In the genomic region with DNA sequence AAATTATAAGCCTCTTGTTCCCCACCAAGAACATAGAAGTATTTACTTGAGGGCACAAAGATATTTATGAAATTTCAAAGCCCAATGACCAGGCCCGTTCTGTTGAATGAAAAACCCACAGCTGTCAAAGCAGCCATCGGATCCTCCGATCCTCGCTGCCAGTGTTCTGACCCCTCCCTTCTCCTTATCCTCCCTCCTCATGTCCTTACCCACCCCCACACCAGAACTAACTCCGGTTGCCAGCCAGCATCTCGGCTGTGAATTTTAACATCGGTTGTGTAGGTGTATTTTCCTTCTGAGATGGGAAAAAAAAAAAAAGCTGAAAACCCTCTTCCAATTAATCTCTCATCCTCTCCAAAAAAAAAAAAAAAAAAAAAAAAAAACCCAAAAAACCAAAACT, we compare ENCODE assay signal across 29 mouse cellular contexts. TPM values are rescaled to one million over a fixed set of nuclear protein-coding genes. Genes with fewer than 3 reads are reported as not detected.
DNase-seq lines count a peak whose midpoint lies in the region; ATAC-seq and TF ChIP-seq lines count a peak whose summit lies in the region.
"Had no signal": no experiment of that assay in that cellular context is flagged by ENCODE, and none has a peak within 500 bp of the region (broad histone marks: within the 10 kb centered on the region; RNA-seq: fewer than 3 reads in every experiment).

No protein-coding gene starts in this region.

- H3K4me3 ChIP-seq in gastrocnemius, adult 2 months = no peak overlapping the region
- H3K4me3 ChIP-seq: embryonic facial prominence, embryonic 10.5 days; erythroblast, embryonic 14.5 days; forebrain, embryonic 15.5 days; heart, embryonic 13.5 days; midbrain, embryonic 10.5 days; neural tube, embryonic 12.5 days; stomach, embryonic 15.5 days had no signal

- intact Hi-C loops in gastrocnemius, adult 2 months (cut with DNase I) = no loop called here

- DNase-seq in gastrocnemius, adult 2 months = no peak
- no peak for DNase-seq in gastrocnemius, adult 8-10 months (ENCODE audit: low spot score in 2 of 2)
- peak; percentile 33 to 73 for DNase-seq in frontal cortex, adult 2 months (ENCODE audit: extremely low spot score in 1 of 2, low spot score in 1 of 2)
- peak; percentile 47 to 60 for DNase-seq in left cerebral cortex, adult 18-20 months (ENCODE audit: low spot score in 2 of 2)
- peak; percentile 36 for DNase-seq in right cerebral cortex, postnatal 14 days
- no peak for DNase-seq in ovary, postnatal 10 days (ENCODE audit: low spot score)
- DNase-seq in urinary bladder, postnatal 25 days (ENCODE audit: low spot score) = no peak
- DNase-seq: adrenal gland, adult 8-10 months; cerebellum, adult 18-20 months; kidney, adult 11 months; kidney, postnatal 10 days; liver; liver, postnatal 0 days; lung, postnatal 36 days; spleen, adult 18-20 months; thymus, postnatal 36 days had no signal

- no peak for ATAC-seq in megakaryocyte-erythroid progenitor cell, adult 5-6 weeks (replicated peaks; ENCODE audit: low FRiP score, low TSS enrichment, poor library complexity, severe bottlenecking)
- ATAC-seq: forebrain, embryonic 15.5 days; hindbrain, postnatal 0 days; liver, postnatal 0 days had no signal

- peak overlapping the region; percentile 32; the same call in 1 of the 2 replicates for H3K27ac ChIP-seq in gastrocnemius, adult 2 months
- H3K27ac ChIP-seq: embryonic facial prominence, embryonic 10.5 days; forebrain, embryonic 15.5 days; heart, embryonic 13.5 days; hindbrain, postnatal 0 days; midbrain, embryonic 10.5 days; neural tube, embryonic 12.5 days; stomach, embryonic 15.5 days had no signal

- no peak for TF ChIP-seq CTCF in gastrocnemius, adult 2 months (IDR thresholded peaks at IDR 0.05)

RNA-seq across cellular contexts. Expression of gene Gm10577, which starts 16.7 kb away (rescaled TPM):
- not detected for total RNA-seq in gastrocnemius, adult 2 months (2021)
- not detected for total RNA-seq in gastrocnemius, adult 8-10 months (2022)
- polyA plus RNA-seq in frontal cortex, adult 2 months (2012; rRNA removed) = not detected in 2 replicates
- not detected for total RNA-seq in left cerebral cortex, adult 18-20 months (2021)
- not detected in 2 replicates for total RNA-seq in megakaryocyte-erythroid progenitor cell, adult 5-6 weeks (2014; fragmentation: Nextera tagmentation)
- total RNA-seq in megakaryocyte-erythroid progenitor cell, adult 5-6 weeks (2017) = not detected in 2 replicates
- total RNA-seq: adrenal gland, adult 8-10 months; heart, postnatal 36 days; hindbrain, postnatal 0 days; left cerebral cortex, adult 8-10 months; monocyte, adult 5-6 weeks had no signal
- polyA plus RNA-seq: embryonic facial prominence, embryonic 10.5 days; erythroblast, embryonic 14.5 days; forebrain, embryonic 15.5 days; gonadal fat pad, adult 2 months; heart, embryonic 13.5 days; hindbrain, postnatal 0 days; liver, postnatal 0 days; midbrain, embryonic 10.5 days; neural tube, embryonic 12.5 days; stomach, embryonic 15.5 days had no signal

RNA-seq across cellular contexts. Expression of gene Raver2, which starts 31.6 kb away (rescaled TPM):
- total RNA-seq in gastrocnemius, adult 2 months (2021) = 1 to 10 TPM; 1.6 to 6.7 TPM
- 1 to 10 TPM; 1.8 to 3.5 (median 2.3) TPM for total RNA-seq in gastrocnemius, adult 8-10 months (2022)
- 24.7 and 25.3 TPM in 2 replicates for polyA plus RNA-seq in frontal cortex, adult 2 months (2012; rRNA removed)
- 10 to 100 TPM; 18.3 to 18.6 TPM for total RNA-seq in left cerebral cortex, adult 18-20 months (2021)
- total RNA-seq in megakaryocyte-erythroid progenitor cell, adult 5-6 weeks (2014; fragmentation: Nextera tagmentation) = not detected in 2 replicates
- 0.30 TPM in 1 of 2 replicates, not detected in the other for total RNA-seq in megakaryocyte-erythroid progenitor cell, adult 5-6 weeks (2017)
- polyA plus RNA-seq: erythroblast, embryonic 14.5 days had no signal

Comparison
In these comparisons a context has a peak if more than half of its experiments do, and no peak if none do; other contexts are left out.
1. DNase-seq: peak in frontal cortex, adult 2 months (2 of 2), left cerebral cortex, adult 18-20 months (2 of 2) and right cerebral cortex, postnatal 14 days (single experiment); none in gastrocnemius, adult 2 months (single experiment), gastrocnemius, adult 8-10 months (0 of 2), ovary, postnatal 10 days (single experiment) and urinary bladder, postnatal 25 days (single experiment).